Mouse (Mus musculus): ENCODE results near the gene Ehd3.

DNA sequence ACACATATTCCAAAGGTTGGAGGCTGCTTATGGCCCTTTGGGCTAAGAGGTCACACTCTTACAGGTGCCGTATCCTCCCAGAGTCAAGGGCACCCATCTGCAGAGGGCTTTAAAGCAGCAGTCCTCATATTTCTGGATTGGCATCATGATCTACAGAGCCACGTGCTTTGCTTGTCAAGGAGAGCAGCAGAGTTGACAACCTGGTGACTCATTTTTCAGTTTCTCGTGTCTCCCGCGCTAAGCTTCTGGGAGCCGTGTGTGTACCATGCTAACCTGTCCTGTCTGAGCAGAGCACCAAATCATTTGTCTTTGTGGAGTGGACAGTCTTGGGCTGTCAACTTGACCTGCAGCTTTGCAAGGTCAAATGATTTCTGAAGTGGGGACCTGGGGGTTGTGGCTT is 2.4 kb downstream of the Ehd3 start:
- TF ChIP-seq POLR2A (IDR thresholded peaks at IDR 0.05; ENCODE audit: insufficient read depth, low read depth, low read length) (no peak), CTCF (IDR thresholded peaks at IDR 0.05; ENCODE audit: insufficient read depth, low read depth, low read length) (no peak)

Data from olfactory bulb, adult 2 months (tissue).